Mouse (Mus musculus): ENCODE data around the gene Hoxb13. TPM values are rescaled to one million over a fixed set of nuclear protein-coding genes. Genes with fewer than 3 reads are reported as not detected.

Hoxb13 gene
- not detected in 2 replicates for polyA plus RNA-seq (2014; fragmentation: Nextera tagmentation; extraction: Ambion mirVana)

DNA sequence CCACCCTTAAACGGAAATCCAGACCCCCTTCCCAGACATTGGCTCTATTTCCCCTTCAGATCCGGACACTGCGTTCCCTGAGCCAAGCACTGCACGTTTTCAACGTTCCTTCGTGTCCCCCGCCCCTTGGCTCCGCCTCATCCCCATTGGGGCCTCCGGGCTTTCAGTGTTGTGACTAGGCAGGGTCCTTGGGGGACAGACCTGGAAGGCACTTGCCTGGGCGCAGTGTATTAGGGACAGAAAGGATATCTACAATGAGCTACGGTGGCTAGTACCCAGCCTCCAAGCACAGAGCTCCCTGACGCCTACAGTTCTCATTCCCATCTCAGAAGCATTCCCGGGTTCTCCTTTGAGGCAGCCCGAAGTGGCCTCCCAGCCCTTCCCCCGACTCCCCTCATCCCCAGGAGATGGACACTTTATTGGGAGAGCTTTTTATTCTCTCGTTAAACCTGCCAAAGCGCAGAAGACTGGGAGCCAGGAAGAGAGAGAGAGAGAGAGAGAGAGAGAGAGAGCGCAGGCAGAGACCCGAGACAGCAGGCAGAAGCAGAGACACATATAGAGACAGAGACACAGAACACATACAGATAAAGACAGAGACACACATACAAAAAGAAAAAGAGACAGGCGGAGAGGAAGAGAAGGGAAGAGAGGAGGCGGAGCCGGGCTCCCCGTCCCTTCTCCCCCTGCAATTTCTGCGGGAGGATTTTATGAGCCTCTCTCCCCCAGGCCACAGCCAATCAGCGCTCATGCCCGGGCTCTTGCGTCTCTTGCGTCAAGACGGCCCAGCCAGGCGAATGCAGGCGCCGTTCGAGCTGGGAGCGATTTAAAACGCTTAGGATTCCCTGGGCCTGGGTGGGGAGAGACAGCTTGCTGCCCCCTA is at the start of gene Hoxb13:
TSS of gene Hoxb13 (plus strand) at position 796 of the 880 bp plus-strand sequence.
- DNase-seq (ENCODE audit: low spot score) (no peak), ATAC-seq (ENCODE audit: low FRiP score) (no peak)
- Histone ChIP-seq H3K9ac (no peak within 1 kb of the TSS), H3K27me3 (ENCODE audit: control insufficient read depth, insufficient read depth, low read length) (peaks cover 100% of the 10 kb centered on the region), H3K27ac (no peak within 1 kb of the TSS), H3K4me3 (replicated peaks; ENCODE audit: low read length) (no peak within 1 kb of the TSS), H3K4me1 (replicated peaks; ENCODE audit: control insufficient read depth, insufficient read depth, low read length) (no peaks in the 10 kb centered on the region), H3K4me2 (replicated peaks) (no peak within 1 kb of the TSS), H3K36me3 (replicated peaks; ENCODE audit: control insufficient read depth, insufficient read depth) (no peaks in the 10 kb centered on the region), H3K9me3 (ENCODE audit: control insufficient read depth, low read length) (no peaks in the 10 kb centered on the region)
- 2% methylated on average over 35 of the region's 35 CpGs for WGBS

GRCm38 (mm10) chr11:96145622-96146270 is 48.4 kb upstream of the Hoxb13 start:
- Histone ChIP-seq H3K27ac (no peak overlapping the region), H3K27me3 (ENCODE audit: control insufficient read depth, insufficient read depth, low read length) (peaks cover 51% of the 10 kb centered on the region), H3K9ac (no peak overlapping the region), H3K36me3 (replicated peaks; ENCODE audit: control insufficient read depth, insufficient read depth) (no peaks in the 10 kb centered on the region), H3K4me2 (replicated peaks) (peak overlapping the region; percentile 18), H3K9me3 (ENCODE audit: control insufficient read depth, low read length) (no peaks in the 10 kb centered on the region), H3K4me1 (replicated peaks; ENCODE audit: control insufficient read depth, insufficient read depth, low read length) (0 out of 2 replicates have a peak, but pooled peaks cover 3% of the 10 kb centered on the region), H3K4me3 (replicated peaks; ENCODE audit: low read length) (no peak overlapping the region)
- DNase-seq (ENCODE audit: low spot score) (peak; percentile 81), ATAC-seq (ENCODE audit: low FRiP score) (no peak)
- 3% methylated on average over 15 of the region's 15 CpGs for WGBS

- Histone ChIP-seq H3K36me3 (replicated peaks; ENCODE audit: control insufficient read depth, insufficient read depth) (no peaks in the 10 kb centered on the region), H3K4me3 (replicated peaks; ENCODE audit: low read length) (no peak overlapping the region), H3K27ac (no peak overlapping the region), H3K27me3 (ENCODE audit: control insufficient read depth, insufficient read depth, low read length) (peaks cover 51% of the 10 kb centered on the region), H3K4me2 (replicated peaks) (no peak overlapping the region), H3K9ac (no peak overlapping the region), H3K4me1 (replicated peaks; ENCODE audit: control insufficient read depth, insufficient read depth, low read length) (0 out of 2 replicates have a peak, but pooled peaks cover 3% of the 10 kb centered on the region), H3K9me3 (ENCODE audit: control insufficient read depth, low read length) (no peaks in the 10 kb centered on the region)
- 82% methylated on average over 6 of the region's 6 CpGs for WGBS
- ATAC-seq (ENCODE audit: low FRiP score) (no peak), DNase-seq (ENCODE audit: low spot score) (no peak)
These were observed 46.6 kb upstream of the Hoxb13 start for GRCm38 (mm10) chr11:96147471-96147870.

DNA sequence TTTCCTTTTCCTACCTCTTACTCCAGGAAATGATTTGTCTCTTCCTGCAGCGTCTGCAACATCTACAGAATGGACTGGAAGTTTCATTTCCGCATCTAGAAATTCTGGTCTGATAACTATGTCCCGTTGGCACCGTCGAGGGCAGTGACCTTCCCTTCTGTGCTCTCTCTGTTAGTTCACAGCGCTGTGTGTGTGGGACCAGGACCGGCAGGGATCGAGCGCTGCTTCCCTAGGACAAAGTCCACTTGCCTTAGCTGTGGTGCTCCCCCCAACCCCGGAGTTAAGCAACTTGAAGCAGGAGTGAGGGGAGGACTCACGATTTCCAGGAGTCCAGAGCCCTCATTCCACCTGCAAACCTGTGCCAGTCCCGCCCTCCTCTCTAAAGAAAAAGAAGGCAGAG is 29.3 kb upstream of the Hoxb13 start:
- Histone ChIP-seq H3K27ac (no peak overlapping the region), H3K4me3 (replicated peaks; ENCODE audit: low read length) (no peak overlapping the region), H3K27me3 (ENCODE audit: control insufficient read depth, insufficient read depth, low read length) (peaks cover 76% of the 10 kb centered on the region), H3K9ac (no peak overlapping the region), H3K4me2 (replicated peaks) (no peak overlapping the region), H3K9me3 (ENCODE audit: control insufficient read depth, low read length) (no peaks in the 10 kb centered on the region), H3K4me1 (replicated peaks; ENCODE audit: control insufficient read depth, insufficient read depth, low read length) (no peaks in the 10 kb centered on the region), H3K36me3 (replicated peaks; ENCODE audit: control insufficient read depth, insufficient read depth) (no peaks in the 10 kb centered on the region)
- ATAC-seq (ENCODE audit: low FRiP score) (no peak), DNase-seq (ENCODE audit: low spot score) (no peak)
- WGBS, result 69% methylated on average over 12 of the region's 12 CpGs

- Histone ChIP-seq H3K27me3 (ENCODE audit: control insufficient read depth, insufficient read depth, low read length) (peaks cover 98% of the 10 kb centered on the region), H3K36me3 (replicated peaks; ENCODE audit: control insufficient read depth, insufficient read depth) (no peaks in the 10 kb centered on the region), H3K27ac (no peak overlapping the region), H3K4me2 (replicated peaks) (no peak overlapping the region), H3K4me1 (replicated peaks; ENCODE audit: control insufficient read depth, insufficient read depth, low read length) (no peaks in the 10 kb centered on the region), H3K9me3 (ENCODE audit: control insufficient read depth, low read length) (no peaks in the 10 kb centered on the region), H3K4me3 (replicated peaks; ENCODE audit: low read length) (no peak overlapping the region), H3K9ac (no peak overlapping the region)
- 41% methylated on average over 9 of the region's 9 CpGs for WGBS
- no peak for DNase-seq (ENCODE audit: low spot score)
- no peak for ATAC-seq (ENCODE audit: low FRiP score)
These were observed 26.0 kb upstream of the Hoxb13 start for GRCm38 (mm10) chr11:96168125-96168524.

- Histone ChIP-seq H3K4me1 (replicated peaks; ENCODE audit: control insufficient read depth, insufficient read depth, low read length) (no peaks in the 10 kb centered on the region), H3K9ac (no peak overlapping the region), H3K4me3 (replicated peaks; ENCODE audit: low read length) (no peak overlapping the region), H3K27ac (no peak overlapping the region), H3K36me3 (replicated peaks; ENCODE audit: control insufficient read depth, insufficient read depth) (no peaks in the 10 kb centered on the region), H3K4me2 (replicated peaks) (no peak overlapping the region), H3K9me3 (ENCODE audit: control insufficient read depth, low read length) (no peaks in the 10 kb centered on the region), H3K27me3 (ENCODE audit: control insufficient read depth, insufficient read depth, low read length) (peaks cover 100% of the 10 kb centered on the region)
- DNase-seq (ENCODE audit: low spot score) (no peak), ATAC-seq (ENCODE audit: low FRiP score) (no peak)
- WGBS, result 21% methylated on average over 7 of the region's 7 CpGs
These were observed 25.1 kb upstream of the Hoxb13 start for GRCm38 (mm10) chr11:96169016-96169415.

DNA sequence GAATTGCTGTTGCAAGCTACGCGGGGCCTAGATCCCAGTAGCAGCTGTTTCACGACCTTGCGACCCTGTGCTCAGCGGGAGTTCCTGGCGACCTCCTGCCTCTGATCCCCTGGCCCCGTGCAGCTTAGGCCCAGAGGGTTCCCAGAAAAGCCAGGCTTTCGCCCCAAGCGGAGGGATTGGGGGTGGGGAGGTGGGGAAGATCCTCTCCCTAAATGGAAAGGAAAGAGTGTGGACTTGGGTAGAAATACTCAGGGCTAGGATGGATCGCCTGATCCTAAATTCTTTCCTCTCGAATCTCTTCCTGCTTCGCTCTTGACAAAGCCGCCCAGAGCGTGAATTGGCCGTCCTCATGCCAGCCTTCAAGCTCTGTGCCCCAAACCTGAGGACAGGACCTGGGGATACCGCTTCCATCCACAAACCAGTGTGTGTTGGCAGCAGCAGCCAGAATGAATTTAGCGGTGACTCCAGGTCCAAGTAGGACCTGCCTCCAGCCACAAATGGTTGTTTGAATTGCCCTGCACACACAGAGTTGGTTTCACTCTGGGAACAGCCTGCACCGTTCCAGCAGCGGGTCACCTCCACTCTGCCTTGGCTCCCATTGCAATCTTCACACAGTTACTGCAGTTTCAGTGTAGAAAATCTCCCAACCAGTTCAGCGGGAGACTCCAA is 23.3 kb upstream of the Hoxb13 start:
- 1% methylated on average over 20 of the region's 20 CpGs for WGBS
- DNase-seq (ENCODE audit: low spot score) (no peak), ATAC-seq (ENCODE audit: low FRiP score) (no peak)
- Histone ChIP-seq H3K27ac (no peak overlapping the region), H3K9me3 (ENCODE audit: control insufficient read depth, low read length) (no peaks in the 10 kb centered on the region), H3K4me1 (replicated peaks; ENCODE audit: control insufficient read depth, insufficient read depth, low read length) (no peaks in the 10 kb centered on the region), H3K4me3 (replicated peaks; ENCODE audit: low read length) (no peak overlapping the region), H3K36me3 (replicated peaks; ENCODE audit: control insufficient read depth, insufficient read depth) (no peaks in the 10 kb centered on the region), H3K27me3 (ENCODE audit: control insufficient read depth, insufficient read depth, low read length) (peaks cover 100% of the 10 kb centered on the region), H3K4me2 (replicated peaks) (no peak overlapping the region), H3K9ac (no peak overlapping the region)

- Histone ChIP-seq H3K27ac (no peak overlapping the region), H3K4me2 (replicated peaks) (no peak overlapping the region), H3K27me3 (ENCODE audit: control insufficient read depth, insufficient read depth, low read length) (peaks cover 100% of the 10 kb centered on the region), H3K4me1 (replicated peaks; ENCODE audit: control insufficient read depth, insufficient read depth, low read length) (no peaks in the 10 kb centered on the region), H3K36me3 (replicated peaks; ENCODE audit: control insufficient read depth, insufficient read depth) (no peaks in the 10 kb centered on the region), H3K4me3 (replicated peaks; ENCODE audit: low read length) (no peak overlapping the region), H3K9ac (no peak overlapping the region), H3K9me3 (ENCODE audit: control insufficient read depth, low read length) (no peaks in the 10 kb centered on the region)
- ATAC-seq (ENCODE audit: low FRiP score), result no peak
- 3% methylated on average over 3 of the region's 3 CpGs for WGBS
- no peak for DNase-seq (ENCODE audit: low spot score)
These were observed 22.5 kb upstream of the Hoxb13 start for GRCm38 (mm10) chr11:96171601-96172000.
